8 mouse cellular contexts compared by ENCODE assay signal in genomic region chr3:152396988-152397314, GRCm38 (mm10). TPM values are rescaled to one million over a fixed set of nuclear protein-coding genes. Genes with fewer than 3 reads are reported as not detected.
DNase-seq lines count a peak whose midpoint lies in the region; ATAC-seq and TF ChIP-seq lines count a peak whose summit lies in the region.

No protein-coding gene starts in this region.

- H3K36me3 ChIP-seq in heart, embryonic 10.5 days = peaks cover 6% of the 10 kb centered on the region; the same call in 1 of the 2 replicates
- H3K36me3 ChIP-seq in heart, postnatal 0 days (replicated peaks; ENCODE audit: control insufficient read depth, insufficient read depth, low read length) = peaks cover 18% of the 10 kb centered on the region; the same call in 1 of the 2 replicates
- no peaks in the 10 kb centered on the region for H3K36me3 ChIP-seq in liver, postnatal 0 days (replicated peaks; ENCODE audit: insufficient read depth, low read length)
- H3K36me3 ChIP-seq in stomach, postnatal 0 days (ENCODE audit: control insufficient read depth, insufficient read depth, low read length) = no peaks in the 10 kb centered on the region

- peak overlapping the region; percentile 86 for H3K4me3 ChIP-seq in heart, embryonic 10.5 days
- H3K4me3 ChIP-seq in heart, postnatal 0 days (ENCODE audit: low read depth, low read length) = peak overlapping the region; percentile 77
- peak overlapping the region; percentile 72 for H3K4me3 ChIP-seq in liver, postnatal 0 days (ENCODE audit: low read depth, low read length)
- H3K4me3 ChIP-seq in stomach, postnatal 0 days (ENCODE audit: low read depth, low read length) = peak overlapping the region; percentile 73

- no peak for ATAC-seq in heart, postnatal 0 days (ENCODE audit: insufficient read depth, low read depth)
- ATAC-seq in liver, postnatal 0 days = no peak
- no peak for ATAC-seq in stomach, postnatal 0 days (ENCODE audit: low FRiP score, low TSS enrichment)

- no peaks in the 10 kb centered on the region for H3K27me3 ChIP-seq in heart, embryonic 10.5 days (ENCODE audit: insufficient read depth, poor library complexity, severe bottlenecking)
- no peaks in the 10 kb centered on the region for H3K27me3 ChIP-seq in heart, postnatal 0 days (ENCODE audit: control insufficient read depth, insufficient read depth, low read length)
- H3K27me3 ChIP-seq in liver, postnatal 0 days (ENCODE audit: insufficient read depth, low read length) = no peaks in the 10 kb centered on the region
- no peaks in the 10 kb centered on the region for H3K27me3 ChIP-seq in stomach, postnatal 0 days (ENCODE audit: control insufficient read depth, insufficient read depth, low read length)

- TF ChIP-seq EP300 in heart, postnatal 0 days (IDR thresholded peaks at IDR 0.05; ENCODE audit: low read depth) = no peak
- no peak for TF ChIP-seq EP300 in liver, postnatal 0 days (IDR thresholded peaks at IDR 0.05; ENCODE audit: low read depth)
- TF ChIP-seq EP300 in stomach, postnatal 0 days (optimal IDR thresholded peaks at IDR 0.05) = no peak

- H3K4me1 ChIP-seq in heart, embryonic 10.5 days = peaks cover 31% of the 10 kb centered on the region
- peaks cover 31% of the 10 kb centered on the region for H3K4me1 ChIP-seq in heart, postnatal 0 days (ENCODE audit: control insufficient read depth, insufficient read depth)
- peaks cover 40% of the 10 kb centered on the region for H3K4me1 ChIP-seq in liver, postnatal 0 days (ENCODE audit: insufficient read depth)
- no peaks in the 10 kb centered on the region; the same call in none of the 2 replicates for H3K4me1 ChIP-seq in stomach, postnatal 0 days (replicated peaks; ENCODE audit: control insufficient read depth, insufficient read depth)

- peak overlapping the region; percentile 96 for H3K9ac ChIP-seq in heart, postnatal 0 days (replicated peaks; ENCODE audit: low read depth, low read length)
- peak overlapping the region; percentile 87 for H3K9ac ChIP-seq in liver, postnatal 0 days (replicated peaks)
- peak overlapping the region; percentile 94 for H3K9ac ChIP-seq in stomach, postnatal 0 days (ENCODE audit: low read length)

- peak overlapping the region; percentile 100 for H3K27ac ChIP-seq in heart, embryonic 10.5 days
- H3K27ac ChIP-seq in heart, postnatal 0 days (ENCODE audit: low read depth) = peak overlapping the region; percentile 98
- peak overlapping the region; percentile 100 for H3K27ac ChIP-seq in liver, postnatal 0 days (ENCODE audit: low read depth)
- H3K27ac ChIP-seq in stomach, postnatal 0 days (replicated peaks) = peak overlapping the region; percentile 100

- no peaks in the 10 kb centered on the region for H3K9me3 ChIP-seq in heart, embryonic 10.5 days
- H3K9me3 ChIP-seq in heart, postnatal 0 days (replicated peaks; ENCODE audit: control insufficient read depth, low read length) = no peaks in the 10 kb centered on the region
- no peaks in the 10 kb centered on the region for H3K9me3 ChIP-seq in liver, postnatal 0 days (ENCODE audit: low read length)
- H3K9me3 ChIP-seq in stomach, postnatal 0 days (ENCODE audit: control insufficient read depth, low read length) = no peaks in the 10 kb centered on the region

- WGBS in heart, embryonic 10.5 days = 1% methylated on average over 10 of the region's 10 CpGs
- 0% methylated on average over 10 of the region's 10 CpGs for WGBS in heart, postnatal 0 days
- under 1% methylated on average over 10 of the region's 10 CpGs for WGBS in liver, postnatal 0 days (ENCODE audit: insufficient replicate concordance)
- under 1% methylated on average over 10 of the region's 10 CpGs for WGBS in stomach, postnatal 0 days

- intact Hi-C loops in heart, postnatal 14 days (cut with DNase I) = no loop called here

- peak; percentile 81 for DNase-seq in heart, embryonic 10.5 days (ENCODE audit: low spot score)
- no peak for DNase-seq in heart, postnatal 14 days
- peak; percentile 9 for DNase-seq in urinary bladder, postnatal 25 days (ENCODE audit: low spot score)
- DNase-seq in urinary bladder, adult 2 months (ENCODE audit: low spot score) = no peak
- peak; percentile 26 for DNase-seq in heart, postnatal 0 days (ENCODE audit: low spot score)
- no peak for DNase-seq in liver, postnatal 0 days
- DNase-seq in stomach, postnatal 0 days (ENCODE audit: low spot score) = no peak
- DNase-seq in retina, postnatal 1 day = no peak

- H3K4me2 ChIP-seq in heart, postnatal 0 days (ENCODE audit: low read depth, low read length) = peak overlapping the region; percentile 93
- H3K4me2 ChIP-seq in liver, postnatal 0 days (ENCODE audit: low read depth, low read length) = peak overlapping the region; percentile 94
- peak overlapping the region; percentile 71 for H3K4me2 ChIP-seq in stomach, postnatal 0 days (replicated peaks; ENCODE audit: low read depth)

- TF ChIP-seq CTCF in heart, postnatal 0 days (IDR thresholded peaks at IDR 0.05; ENCODE audit: low read depth) = no peak
- TF ChIP-seq CTCF in liver, postnatal 0 days (IDR thresholded peaks at IDR 0.05; ENCODE audit: low read depth) = no peak
- no peak for TF ChIP-seq CTCF in stomach, postnatal 0 days (IDR thresholded peaks at IDR 0.05; ENCODE audit: low read depth)

RNA-seq across cellular contexts. Expression of gene Zzz3, which starts 1.7 kb away (rescaled TPM):
- polyA plus RNA-seq in heart, embryonic 10.5 days (2016; fragmentation: Nextera tagmentation; extraction: Ambion mirVana) = 41.1 and 42.7 TPM in 2 replicates
- total RNA-seq in heart, postnatal 14 days (2021) = 10 to 100 TPM; 22.5 to 29.3 TPM
- 25.4 and 26.2 TPM in 2 replicates for polyA plus RNA-seq in urinary bladder, adult 2 months (2012; rRNA removed)
- total RNA-seq in heart, postnatal 0 days (2014; rRNA removed; ENCODE audit: low replicate concordance) = 18.1 and 36.2 TPM in 2 replicates
- polyA plus RNA-seq in heart, postnatal 0 days (2015; fragmentation: Nextera tagmentation; extraction: Ambion mirVana) = 21.0 and 22.4 TPM in 2 replicates
- polyA plus RNA-seq in liver, postnatal 0 days (2015; fragmentation: Nextera tagmentation; extraction: Ambion mirVana) = 11.4 and 11.6 TPM in 2 replicates
- 19.0 and 22.8 TPM in 2 replicates for polyA plus RNA-seq in stomach, postnatal 0 days (2015; fragmentation: Nextera tagmentation; extraction: Ambion mirVana)

RNA-seq across cellular contexts. Expression of gene Usp33, which starts 50.7 kb away (rescaled TPM):
- 36.2 and 37.6 TPM in 2 replicates for polyA plus RNA-seq in heart, embryonic 10.5 days (2016; fragmentation: Nextera tagmentation; extraction: Ambion mirVana)
- 10 to 100 TPM; 29.1 to 30.9 TPM for total RNA-seq in heart, postnatal 14 days (2021)
- 32.8 and 39.3 TPM in 2 replicates for polyA plus RNA-seq in urinary bladder, adult 2 months (2012; rRNA removed)
- 16.6 and 21.7 TPM in 2 replicates for total RNA-seq in heart, postnatal 0 days (2014; rRNA removed; ENCODE audit: low replicate concordance)
- 16.4 and 17.2 TPM in 2 replicates for polyA plus RNA-seq in heart, postnatal 0 days (2015; fragmentation: Nextera tagmentation; extraction: Ambion mirVana)
- polyA plus RNA-seq in liver, postnatal 0 days (2015; fragmentation: Nextera tagmentation; extraction: Ambion mirVana) = 11.1 and 13.6 TPM in 2 replicates
- polyA plus RNA-seq in stomach, postnatal 0 days (2015; fragmentation: Nextera tagmentation; extraction: Ambion mirVana) = 15.7 and 16.1 TPM in 2 replicates

RNA-seq across cellular contexts. Expression of gene Miga1, which starts 56.7 kb away (rescaled TPM):
- 14.5 and 18.4 TPM in 2 replicates for polyA plus RNA-seq in heart, embryonic 10.5 days (2016; fragmentation: Nextera tagmentation; extraction: Ambion mirVana)
- total RNA-seq in heart, postnatal 14 days (2021) = 10 to 100 TPM; 10.8 to 12.4 TPM
- polyA plus RNA-seq in urinary bladder, adult 2 months (2012; rRNA removed) = 6.4 and 7.4 TPM in 2 replicates
- 6.8 and 9.8 TPM in 2 replicates for total RNA-seq in heart, postnatal 0 days (2014; rRNA removed; ENCODE audit: low replicate concordance)
- polyA plus RNA-seq in heart, postnatal 0 days (2015; fragmentation: Nextera tagmentation; extraction: Ambion mirVana) = 8.7 and 9.0 TPM in 2 replicates
- 2.6 and 3.2 TPM in 2 replicates for polyA plus RNA-seq in liver, postnatal 0 days (2015; fragmentation: Nextera tagmentation; extraction: Ambion mirVana)
- 3.5 and 3.6 TPM in 2 replicates for polyA plus RNA-seq in stomach, postnatal 0 days (2015; fragmentation: Nextera tagmentation; extraction: Ambion mirVana)

Comparison
In these comparisons a context has a peak if more than half of its experiments do, and no peak if none do; other contexts are left out.
1. DNase-seq: peak in heart, embryonic 10.5 days (single experiment), urinary bladder, postnatal 25 days (single experiment) and heart, postnatal 0 days (single experiment); none in heart, postnatal 14 days (0 of 2), urinary bladder, adult 2 months (single experiment), liver, postnatal 0 days (single experiment), stomach, postnatal 0 days (single experiment) and retina, postnatal 1 day (single experiment).
2. Peak in every context shown above with its lines, with median percentiles within 50 percentile points of each other: H3K27ac ChIP-seq, H3K4me3 ChIP-seq, H3K4me2 ChIP-seq and H3K9ac ChIP-seq.